Mouse (Mus musculus): ENCODE measurements around the gene Nsun7.
"Not testable (repeated sequence)": the region's sequence is repeated elsewhere in the genome, so short reads cannot be mapped to it uniquely, and the experiment has no call there.

DNA sequence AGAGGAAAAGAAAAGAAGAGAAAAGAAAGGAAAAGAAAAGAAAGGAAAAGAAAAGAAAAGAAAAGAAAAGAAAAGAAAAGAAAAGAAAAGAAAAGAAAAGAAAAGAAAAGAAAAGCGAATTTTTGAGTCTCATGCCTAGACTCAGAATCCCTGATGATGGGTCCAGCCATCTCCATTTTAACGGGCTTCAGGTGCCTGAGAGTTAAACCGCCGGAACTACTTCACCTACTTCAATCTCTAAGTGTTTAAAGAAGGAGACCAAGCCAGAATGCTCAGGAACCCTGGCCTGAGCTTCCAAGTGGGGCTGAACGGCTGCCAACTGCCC, 304 bp upstream of the Nsun7 start:
- not testable (repeated sequence) for TF ChIP-seq CTCF, POLR2A (IDR thresholded peaks at IDR 0.05; ENCODE audit: insufficient read depth, low read depth, low read length)

All from olfactory bulb, adult 2 months (tissue).